Mouse (Mus musculus) c-Kit-positive CD71-negative TER-119-negative erythroid progenitor cells, embryonic 14.5 days (primary cell): ENCODE measurements at regions not wholly inside any gene's neighbourhood (a gene's known extent, or its start where the extent isn't known, plus 50 kb on each side); places are given as distances from the start of the nearest gene placed in this dataset.

Source experiments
- DNase-seq: peaks from one replicate; pipeline ENCODE4 v3.0.0-alpha.2; 2013; ENCODE audit warnings: low read depth

GRCm38 (mm10) chr13:47974756-47975515 lies 286.1 kb upstream of the Id4 start:
- no peak for DNase-seq

- no peak for DNase-seq
These were observed 262.5 kb upstream of the Id4 start for GRCm38 (mm10) chr13:47998495-47998894.

GRCm38 (mm10) chr13:47999399-47999798 lies 261.6 kb upstream of the Id4 start:
- no peak for DNase-seq

- no peak for DNase-seq
These were observed 257.9 kb upstream of the Id4 start for GRCm38 (mm10) chr13:48003126-48003525.

DNA sequence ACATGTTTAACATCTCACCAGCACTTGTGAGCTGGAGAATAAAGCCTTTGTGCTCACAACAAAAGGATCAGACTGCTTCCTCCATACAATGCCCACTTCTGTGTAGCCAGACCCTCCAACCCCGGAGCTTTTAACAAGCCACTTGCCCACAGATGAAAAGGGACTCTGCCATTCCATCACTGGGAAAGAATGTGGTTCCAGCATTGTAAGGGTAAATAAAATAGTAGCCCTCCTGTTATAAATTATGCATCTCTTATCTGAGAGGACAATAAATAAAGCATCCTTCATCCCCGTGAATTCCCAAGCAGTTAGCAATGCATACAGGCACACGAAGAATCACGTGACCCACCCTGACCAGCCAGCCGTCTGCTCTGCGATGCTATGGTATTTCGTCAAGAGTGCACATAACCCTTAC lies 247.7 kb upstream of the Id4 start:
- DNase-seq: no peak

GRCm38 (mm10) chr13:48015296-48015695 lies 245.7 kb upstream of the Id4 start:
- no peak for DNase-seq

- DNase-seq: no peak
These were observed 245.0 kb upstream of the Id4 start for GRCm38 (mm10) chr13:48016051-48016450.

DNA sequence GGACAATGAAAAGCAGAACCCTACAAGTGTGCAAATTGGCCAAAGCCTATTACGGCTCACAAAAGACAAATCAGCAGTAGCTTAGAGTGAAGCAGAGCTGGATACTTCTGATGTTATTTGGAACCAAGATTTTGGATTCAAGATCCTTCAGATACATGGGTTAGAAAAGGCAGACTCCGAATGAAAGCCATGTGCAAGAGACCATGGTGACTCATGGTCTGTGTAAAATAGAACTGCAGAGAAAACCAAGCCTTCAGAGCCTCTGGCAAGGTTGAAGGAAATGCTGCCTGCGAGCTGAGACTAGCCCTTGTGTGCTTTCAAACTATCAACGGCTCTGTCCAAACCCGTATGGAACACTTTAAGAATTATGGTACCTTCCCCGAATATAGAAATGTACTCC lies 244.4 kb upstream of the Id4 start:
- DNase-seq: no peak

DNA sequence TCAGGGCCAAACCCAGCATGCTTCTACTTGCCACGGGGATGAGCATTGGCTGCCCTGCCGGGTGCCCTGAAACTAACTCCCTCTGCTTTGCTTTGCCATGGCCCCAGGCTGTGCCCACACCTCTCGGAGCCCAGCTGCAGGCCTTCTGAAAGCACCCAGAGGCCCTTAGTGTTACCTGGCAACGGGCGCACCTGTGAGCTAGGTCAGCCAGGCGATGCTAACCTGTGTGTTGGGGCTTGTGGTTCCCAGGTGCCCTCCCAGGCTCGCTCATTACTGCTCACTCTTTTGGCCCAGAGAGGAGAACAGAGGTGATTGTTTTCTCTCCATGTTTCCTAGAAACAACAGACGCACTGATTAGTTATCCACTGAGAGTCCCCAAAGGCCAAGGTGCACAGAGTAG lies 243.4 kb upstream of the Id4 start:
- DNase-seq: no peak

GRCm38 (mm10) chr13:48018606-48019005 lies 242.4 kb upstream of the Id4 start:
- DNase-seq: no peak

DNA sequence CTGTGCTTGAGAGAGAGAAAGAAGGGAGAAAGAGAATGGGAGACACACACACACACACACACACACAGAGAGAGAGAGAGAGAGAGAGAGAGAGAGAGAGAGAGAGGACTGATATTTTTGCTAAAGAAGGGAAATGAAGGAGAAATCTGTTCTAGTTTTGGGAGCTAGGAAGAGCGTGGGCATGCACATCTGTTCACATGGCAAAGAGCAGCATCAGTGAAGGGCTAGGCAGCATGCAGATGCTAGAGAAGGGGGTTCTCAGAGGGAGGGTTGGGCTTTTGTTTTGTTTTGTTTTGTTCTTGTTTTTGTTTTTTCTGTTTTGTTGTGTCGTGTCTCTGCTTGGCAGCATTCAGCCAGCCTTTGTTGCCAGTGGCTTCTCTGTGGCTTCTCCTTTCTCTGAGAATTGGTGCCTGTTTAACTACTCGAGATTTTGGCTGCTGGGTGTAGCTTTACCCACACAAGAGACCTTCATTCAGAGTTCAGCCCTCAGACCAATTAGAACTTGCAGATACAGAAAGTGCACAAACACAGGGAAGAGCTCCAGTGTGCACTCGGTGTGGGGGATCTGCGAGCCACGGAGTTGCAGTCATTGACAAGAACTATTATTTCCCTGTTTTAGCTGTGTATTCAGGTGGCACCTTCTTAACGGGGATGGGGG lies 237.9 kb upstream of the Id4 start:
- DNase-seq: no peak

GRCm38 (mm10) chr13:48027775-48028489 lies 233.1 kb upstream of the Id4 start:
- no peak for DNase-seq

DNA sequence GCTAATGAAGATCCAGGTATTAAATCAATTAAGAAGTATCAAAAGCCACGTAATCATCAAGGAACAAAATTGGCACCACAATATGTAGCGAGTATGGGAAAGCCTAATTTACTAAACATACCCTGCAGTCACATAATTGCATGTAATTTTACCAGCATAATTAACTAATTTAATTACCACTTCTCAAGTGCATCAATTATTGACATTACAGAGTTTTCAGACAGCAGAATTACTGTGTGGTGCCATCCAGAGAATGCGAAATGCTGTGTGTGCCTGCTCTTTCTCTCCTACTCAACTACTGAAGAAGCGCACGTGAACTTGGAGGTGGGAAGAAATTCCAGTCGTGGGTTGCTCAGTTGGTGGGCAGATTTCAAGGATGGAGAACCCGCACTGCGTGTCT lies 229.5 kb upstream of the Id4 start:
- no peak for DNase-seq

- no peak for DNase-seq
These were observed 218.9 kb upstream of the Id4 start for GRCm38 (mm10) chr13:48042172-48042571.

- no peak for DNase-seq
These were observed 218.5 kb upstream of the Id4 start for GRCm38 (mm10) chr13:48042572-48042971.

DNA sequence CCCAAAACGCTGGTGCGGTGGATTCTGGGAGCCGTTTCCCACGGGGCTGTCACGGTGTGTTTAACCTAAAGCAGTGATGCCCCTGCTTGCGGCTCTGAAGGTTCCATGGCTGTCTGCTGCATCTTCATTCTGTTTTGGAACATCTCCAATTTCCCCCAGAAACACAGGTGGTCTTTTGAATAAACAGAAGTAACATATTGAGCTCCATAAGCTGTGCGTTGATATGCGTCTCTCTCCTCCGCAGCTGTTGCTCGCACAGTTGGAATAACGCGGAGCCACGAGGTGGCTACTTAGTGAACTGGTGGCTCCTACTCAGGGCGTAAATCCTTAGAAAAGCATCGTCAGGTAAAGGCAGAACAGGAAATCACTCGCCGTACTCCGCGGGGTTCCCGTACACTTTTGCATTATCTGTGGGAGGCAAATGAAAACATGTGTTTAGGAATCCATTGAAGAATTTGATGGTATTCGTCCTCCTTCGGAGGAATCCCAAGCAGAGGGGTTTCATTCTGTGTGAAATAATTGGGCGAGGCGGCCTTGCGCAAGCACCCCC lies 214.8 kb upstream of the Id4 start:
- DNase-seq: no peak

DNA sequence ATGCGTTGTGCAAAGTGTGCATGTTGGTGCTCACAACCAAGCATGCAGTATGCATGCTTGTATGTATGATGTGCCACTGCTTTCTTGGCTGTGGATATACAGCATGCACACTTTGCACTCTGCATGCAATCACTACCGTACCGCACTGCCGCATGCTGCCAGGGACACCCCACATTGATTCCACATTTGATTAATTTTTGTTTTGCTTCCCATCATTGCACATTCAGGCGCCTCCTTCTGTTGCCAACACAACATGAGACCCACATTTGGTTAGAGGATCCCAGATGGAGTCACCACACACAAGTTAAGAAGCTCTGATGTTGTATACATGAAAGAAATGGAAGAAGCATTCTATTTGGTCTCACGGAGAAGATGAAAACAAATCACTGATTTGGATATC lies 211.2 kb upstream of the Id4 start:
- no peak for DNase-seq

- DNase-seq: no peak
These were observed 186.4 kb upstream of the Id4 start for GRCm38 (mm10) chr13:48074630-48075029.

DNA sequence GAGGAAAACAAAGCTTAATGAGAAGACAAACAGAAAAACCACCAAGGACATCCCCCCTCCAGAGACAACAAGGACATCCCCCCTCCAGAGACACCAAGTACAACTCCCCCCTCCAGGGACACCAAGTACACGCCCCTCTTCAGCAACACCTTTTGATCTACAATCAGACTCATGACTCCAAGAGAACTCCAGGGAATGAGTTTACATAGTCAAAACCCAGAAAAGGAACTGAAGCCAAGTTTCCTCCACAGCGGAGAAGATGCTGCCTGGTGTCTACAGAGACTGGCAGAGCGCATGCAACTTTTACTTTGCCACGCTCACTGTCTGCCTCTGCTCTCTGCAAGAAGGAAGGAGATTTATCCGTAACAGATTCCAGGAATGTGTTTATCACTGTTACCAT lies 185.7 kb upstream of the Id4 start:
- no peak for DNase-seq

GRCm38 (mm10) chr13:48078214-48078613 lies 182.8 kb upstream of the Id4 start:
- DNase-seq: no peak

DNA sequence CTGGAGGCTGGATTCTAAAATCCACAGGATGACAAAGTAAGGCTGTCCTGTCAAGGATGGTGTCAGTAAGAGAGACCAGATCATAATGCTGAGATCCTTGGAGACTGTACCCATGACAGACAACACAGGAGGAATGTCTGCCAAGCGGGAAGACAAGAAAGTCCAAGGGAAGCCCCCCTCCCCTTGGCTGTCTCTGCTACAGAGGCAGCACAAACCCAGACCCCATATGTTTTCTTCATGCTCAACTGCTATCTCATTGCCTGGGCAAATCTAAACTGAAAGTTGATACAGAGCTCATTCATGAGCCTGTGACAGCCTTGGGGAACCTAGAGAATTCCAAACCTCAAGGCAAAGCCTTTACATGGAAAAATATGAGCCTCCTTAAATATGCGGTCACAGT lies 177.7 kb upstream of the Id4 start:
- no peak for DNase-seq

DNA sequence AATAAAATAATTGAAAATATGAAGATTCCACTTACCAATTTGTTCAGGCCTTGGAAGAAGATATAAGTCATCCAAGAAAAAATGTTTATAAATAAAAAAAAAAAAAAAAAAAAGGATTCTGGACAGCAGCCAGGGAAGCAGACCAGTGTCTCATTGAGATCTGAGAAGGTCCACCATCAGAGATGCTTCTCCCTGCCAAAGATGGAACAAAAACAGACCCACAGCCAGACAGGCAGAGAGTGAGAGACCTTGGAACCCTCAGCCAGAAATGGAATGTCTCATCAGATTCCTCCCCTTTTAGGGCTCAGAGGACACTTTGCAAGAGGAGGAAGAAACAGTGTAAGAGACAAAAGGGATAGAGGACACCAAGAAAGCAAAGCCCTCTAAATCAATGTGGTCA lies 177.2 kb upstream of the Id4 start:
- no peak for DNase-seq
